Mouse (Mus musculus) megakaryocyte-erythroid progenitor cell, adult 5-6 weeks (primary cell): ENCODE measurements around the gene Macrod2. TPM values are rescaled to one million over a fixed set of nuclear protein-coding genes. Genes with fewer than 3 reads are reported as not detected.

Experiments used
- ATAC-seq: replicated peaks from 2 replicates; pipeline ENCODE4 v1.8.0; 2016; ENCODE audit warnings: mild to moderate bottlenecking, inconsistent platforms; ENCODE audit not compliant: severe bottlenecking, poor library complexity, low FRiP score, low TSS enrichment
- total RNA-seq, 2 experiments: library from RNA; stranded (forward) in 1 of 2; stranded (reverse) in 1 of 2; fragments of 200-1000, 215-1000 nt in 1 of 2; fragments of >200 nt in 1 of 2; fragmentation: Nextera tagmentation in 1 of 2; gene quantifications; 2 replicates each; pipeline ENCODE4 v1.2.3; 2014 to 2017

Gene Macrod2
- total RNA-seq, 2 experiments from 2014 or later: 7.4 to 10.8 TPM

- no peak for ATAC-seq
These were observed 762.0 kb downstream of the Macrod2 start for GRCm38 (mm10) chr2:141156979-141157593.

DNA sequence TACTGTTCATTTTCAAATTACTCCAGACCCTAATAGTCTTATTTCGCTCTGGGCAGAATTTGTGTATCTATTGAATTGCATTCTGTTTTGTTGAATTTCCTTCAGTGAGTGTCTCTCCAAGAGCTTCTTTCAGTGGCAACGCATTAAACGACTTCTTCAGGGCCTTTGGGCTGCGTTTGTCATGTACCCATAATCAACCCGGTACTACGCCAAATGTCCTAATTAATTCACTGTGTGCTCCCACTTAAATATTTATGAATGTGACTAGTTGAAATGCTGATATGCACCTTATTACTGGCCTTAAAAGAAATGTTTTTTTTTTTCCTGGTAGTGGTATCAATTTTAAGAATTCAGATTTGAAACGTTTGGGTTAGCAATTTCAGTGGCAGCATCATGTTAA, 763.1 kb downstream of the Macrod2 start:
- no peak for ATAC-seq

- no peak for ATAC-seq
These were observed 768.8 kb downstream of the Macrod2 start for GRCm38 (mm10) chr2:141163918-141164317.

- ATAC-seq: no peak
These were observed 774.5 kb downstream of the Macrod2 start for GRCm38 (mm10) chr2:141169586-141169985.

GRCm38 (mm10) chr2:141173167-141173566, 778.1 kb downstream of the Macrod2 start:
- no peak for ATAC-seq

DNA sequence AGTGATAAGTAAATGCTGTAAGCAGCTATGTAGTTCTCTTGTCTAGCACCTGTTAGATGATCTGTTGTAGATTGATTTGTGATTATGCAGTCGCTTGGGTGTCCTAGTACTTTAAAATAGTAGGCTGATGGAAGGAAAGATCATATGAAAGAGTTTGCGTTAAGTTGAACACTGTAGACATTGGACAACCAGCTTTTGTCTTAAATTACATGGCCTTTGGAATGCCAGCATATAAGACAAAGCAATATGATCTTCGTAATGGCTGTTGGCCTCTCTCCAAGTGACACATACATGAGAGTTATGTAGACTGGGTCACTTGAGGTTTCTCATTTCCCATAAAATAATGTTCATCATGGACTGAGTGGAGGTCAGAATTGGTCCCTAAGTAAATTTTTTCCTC, 778.5 kb downstream of the Macrod2 start:
- ATAC-seq: no peak

GRCm38 (mm10) chr2:141180656-141181055, 785.5 kb downstream of the Macrod2 start:
- ATAC-seq: no peak

DNA sequence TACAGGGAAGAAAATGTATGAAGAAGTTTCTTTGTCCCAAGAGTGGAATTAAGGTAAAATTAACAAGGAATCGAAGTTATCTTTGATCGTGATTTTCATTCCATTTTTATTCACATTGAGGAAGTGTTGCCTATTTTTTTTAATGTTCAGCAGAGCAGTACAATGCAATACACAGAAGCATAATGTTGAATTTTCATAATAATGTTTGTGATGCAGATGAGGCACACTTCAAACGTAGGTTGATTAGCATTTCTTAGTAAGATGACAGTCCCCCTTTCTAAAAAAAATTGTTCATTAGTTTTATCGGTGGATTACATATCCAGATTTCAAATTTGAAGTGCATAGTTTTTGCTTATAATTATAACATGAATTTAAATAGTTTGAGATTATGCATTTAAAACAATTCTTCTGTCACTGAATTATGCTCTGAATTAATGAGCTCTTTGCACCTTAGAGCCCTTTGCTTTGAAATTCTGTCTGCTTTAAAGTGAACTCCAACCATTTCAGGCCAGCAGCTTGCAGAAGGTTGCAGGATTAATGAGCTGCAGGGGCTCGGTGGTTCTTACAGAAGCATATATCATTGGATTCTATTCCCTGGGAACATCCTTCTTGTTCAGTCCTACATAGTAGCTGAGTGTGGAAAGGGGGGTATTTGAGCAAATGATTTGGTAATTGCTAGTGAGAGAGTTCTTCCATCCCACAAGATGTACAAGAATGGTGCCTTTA, 787.1 kb downstream of the Macrod2 start:
- no peak for ATAC-seq

GRCm38 (mm10) chr2:141194476-141194875, 799.4 kb downstream of the Macrod2 start:
- ATAC-seq: no peak

DNA sequence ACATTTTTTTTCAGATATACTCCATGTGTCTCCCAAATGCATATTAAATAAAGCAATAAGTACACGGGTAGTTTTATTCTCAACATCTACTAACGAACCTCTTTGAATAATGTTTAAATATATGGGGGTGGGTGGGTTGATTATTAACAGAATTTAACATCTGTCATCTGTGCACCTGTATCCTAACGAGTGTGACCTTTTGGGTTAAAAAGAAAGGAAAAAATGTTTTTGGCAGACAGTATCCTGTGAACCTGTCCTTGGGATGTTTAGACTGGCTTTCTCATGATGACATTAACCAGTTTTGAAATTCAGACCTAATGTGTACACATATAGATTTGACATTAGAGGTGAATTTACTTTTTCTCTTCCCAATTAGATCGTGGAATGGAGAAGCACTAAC, 805.4 kb downstream of the Macrod2 start:
- ATAC-seq: no peak

GRCm38 (mm10) chr2:141201303-141202014, 806.4 kb downstream of the Macrod2 start:
- no peak for ATAC-seq

- no peak for ATAC-seq
These were observed 806.9 kb downstream of the Macrod2 start for GRCm38 (mm10) chr2:141202015-141202364.

DNA sequence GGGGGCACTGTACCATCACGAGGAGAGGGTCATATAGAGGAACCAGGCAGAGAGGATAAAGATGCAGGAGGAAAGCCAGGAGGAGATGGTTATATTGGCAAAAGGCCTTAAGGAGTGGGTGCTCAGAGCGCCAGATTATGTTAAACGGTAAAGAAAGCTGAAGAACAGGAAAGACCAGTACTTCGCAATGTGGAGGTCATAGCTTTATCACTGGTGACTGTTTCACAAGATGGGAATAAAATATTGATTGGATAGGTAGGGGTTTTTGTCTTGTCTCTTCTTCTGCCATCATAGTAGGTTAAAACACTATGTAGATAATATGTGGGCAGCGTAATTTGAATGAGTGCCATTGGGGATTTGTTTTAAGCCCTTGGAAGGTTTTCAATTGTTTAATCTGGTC, 816.2 kb downstream of the Macrod2 start:
- no peak for ATAC-seq

DNA sequence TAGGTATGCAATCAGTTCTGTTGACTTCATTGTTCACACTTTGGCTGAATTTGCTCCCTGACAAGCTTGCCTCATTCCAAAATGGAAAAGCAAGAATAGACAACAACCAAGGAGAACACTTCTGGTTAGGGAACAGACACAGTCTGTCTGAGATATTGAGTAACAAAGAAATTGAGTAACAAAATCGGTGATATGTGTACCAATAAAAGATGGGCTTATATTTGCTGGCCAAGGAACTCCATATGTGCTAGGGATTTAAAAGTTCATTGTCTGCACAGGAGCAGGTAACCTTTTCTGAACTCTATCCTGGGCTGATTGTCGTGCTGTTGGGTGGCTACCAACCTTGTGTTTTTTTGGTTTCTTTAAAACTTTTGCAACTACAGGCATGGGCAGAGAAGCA, 817.2 kb downstream of the Macrod2 start:
- ATAC-seq: no peak

- ATAC-seq: no peak
These were observed 822.4 kb downstream of the Macrod2 start for GRCm38 (mm10) chr2:141217490-141217889.

- no peak for ATAC-seq
These were observed 822.8 kb downstream of the Macrod2 start for GRCm38 (mm10) chr2:141217925-141218324.

DNA sequence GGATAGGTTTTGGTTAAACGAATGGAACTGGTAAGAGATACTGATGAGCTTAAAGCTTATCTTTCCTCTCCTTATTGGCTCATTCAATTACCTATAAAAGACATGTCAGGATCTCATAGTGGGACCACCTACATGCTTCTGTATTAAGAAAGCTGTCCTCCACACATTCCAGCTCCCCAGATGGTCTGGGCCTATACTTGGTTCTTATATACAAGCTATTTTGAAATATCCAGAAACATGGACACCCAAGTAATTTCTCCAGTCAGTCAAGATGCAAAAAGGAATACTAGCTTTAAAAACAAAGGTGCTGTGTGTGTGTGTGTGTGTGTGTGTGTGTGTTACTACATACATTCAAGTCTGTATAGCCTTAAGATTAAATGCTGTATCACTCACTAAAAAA, 833.7 kb downstream of the Macrod2 start:
- no peak for ATAC-seq

DNA sequence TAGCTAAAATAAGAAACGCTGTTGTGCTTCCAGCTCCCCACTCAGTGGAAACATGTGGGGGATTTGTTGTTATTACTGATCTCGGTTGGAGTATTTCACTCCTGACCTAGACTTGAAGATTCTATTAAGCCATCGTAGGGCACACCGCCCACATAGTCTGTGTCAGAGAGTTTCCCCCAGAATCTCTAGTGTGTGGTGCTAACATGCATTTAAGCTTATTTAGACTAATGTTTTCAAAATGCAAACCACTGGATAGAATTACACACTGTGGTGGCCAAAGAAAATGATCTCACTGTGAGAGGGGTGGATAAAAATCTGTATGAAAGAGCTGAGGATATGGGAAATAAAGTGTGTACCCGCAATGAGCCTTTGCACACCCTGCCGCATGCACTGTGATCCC, 834.7 kb downstream of the Macrod2 start:
- ATAC-seq: no peak

- ATAC-seq: no peak
These were observed 836.0 kb downstream of the Macrod2 start for GRCm38 (mm10) chr2:141231011-141231668.

DNA sequence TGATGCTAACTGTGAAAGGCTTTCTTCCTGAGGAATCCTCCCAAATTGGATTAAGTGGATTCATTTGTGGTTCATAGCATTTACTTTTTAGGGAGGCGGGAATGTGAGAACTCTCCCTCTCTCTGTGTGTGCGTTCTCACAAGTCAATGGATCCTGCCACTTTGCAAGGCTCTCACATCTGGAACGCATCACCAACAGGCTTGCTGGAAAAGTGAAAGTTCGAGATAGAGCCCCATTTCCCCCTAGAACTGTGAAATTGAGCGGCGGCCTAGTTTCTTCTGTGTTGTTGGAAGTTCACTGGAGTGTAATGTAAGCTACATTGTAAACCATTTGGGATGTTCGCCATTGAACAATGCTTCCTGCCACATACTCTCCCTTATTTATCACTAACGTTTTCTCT, 839.2 kb downstream of the Macrod2 start:
- ATAC-seq: no peak
